Mouse (Mus musculus) ES-Bruce4 (cell line): Measurements from ENCODE around the gene Sdcbp2. TPM values are rescaled to one million over a fixed set of nuclear protein-coding genes. Genes with fewer than 3 reads are reported as not detected.

Experiments
- H3K27ac ChIP-seq: 2 replicates; pipeline ENCODE4 v1.5.1; 2012; ENCODE audit warnings: low read length, inconsistent platforms; ENCODE audit not compliant: insufficient read depth
- H3K27me3 ChIP-seq: 2 replicates; pipeline ENCODE4 v1.6.1; 2012; ENCODE audit warnings: mild to moderate bottlenecking, low read length, inconsistent platforms; ENCODE audit not compliant: control insufficient read depth, poor library complexity, insufficient read depth, severe bottlenecking
- H3K36me3 ChIP-seq: 2 replicates; pipeline ENCODE4 v1.6.1; 2012; ENCODE audit warnings: inconsistent platforms, mild to moderate bottlenecking, low read length, moderate library complexity; ENCODE audit not compliant: control insufficient read depth, poor library complexity, insufficient read depth, severe bottlenecking
- H3K4me1 ChIP-seq: one replicate; pipeline ENCODE4 v1.8.1; 2011; ENCODE audit warnings: low read length; ENCODE audit not compliant: control insufficient read depth, insufficient read depth
- H3K4me3 ChIP-seq: 2 replicates; pipeline ENCODE4 v1.5.1; 2011; ENCODE audit warnings: low read depth, mild to moderate bottlenecking, low read length
- H3K9ac ChIP-seq: 2 replicates; pipeline ENCODE4 v1.6.1; 2012; ENCODE audit warnings: low read depth, mild to moderate bottlenecking, inconsistent platforms; ENCODE audit not compliant: poor library complexity, severe bottlenecking
- H3K9me3 ChIP-seq: replicated peaks from 2 replicates; pipeline ENCODE4 v1.6.1; 2012; ENCODE audit warnings: mild to moderate bottlenecking, low read length, inconsistent platforms; ENCODE audit not compliant: control insufficient read depth, poor library complexity, insufficient read depth, severe bottlenecking
- CTCF ChIP-seq: IDR thresholded peaks from one replicate; pipeline ENCODE4 v1.8.1; 2011; ENCODE audit warnings: low read depth, low read length
- EP300 ChIP-seq: IDR thresholded peaks from 2 replicates; pipeline ENCODE4 v1.6.1; 2011; ENCODE audit warnings: low read depth, low read length; ENCODE audit not compliant: insufficient read depth
- POLR2A ChIP-seq: IDR thresholded peaks from one replicate; pipeline ENCODE4 v1.8.1; 2011; ENCODE audit warnings: low read length; ENCODE audit not compliant: insufficient read depth
- polyA plus RNA-seq: library from polyadenylated mRNA; stranded (reverse); fragments of >200 nt; gene quantifications from 2 replicates; pipeline ENCODE4 v1.2.4, GENCODE M21; 2011; ENCODE audit warnings: low read depth; ENCODE audit not compliant: missing spikeins, insufficient read depth, insufficient read length

The Sdcbp2 gene
- polyA plus RNA-seq, 1 experiment: 2.6 TPM

DNA sequence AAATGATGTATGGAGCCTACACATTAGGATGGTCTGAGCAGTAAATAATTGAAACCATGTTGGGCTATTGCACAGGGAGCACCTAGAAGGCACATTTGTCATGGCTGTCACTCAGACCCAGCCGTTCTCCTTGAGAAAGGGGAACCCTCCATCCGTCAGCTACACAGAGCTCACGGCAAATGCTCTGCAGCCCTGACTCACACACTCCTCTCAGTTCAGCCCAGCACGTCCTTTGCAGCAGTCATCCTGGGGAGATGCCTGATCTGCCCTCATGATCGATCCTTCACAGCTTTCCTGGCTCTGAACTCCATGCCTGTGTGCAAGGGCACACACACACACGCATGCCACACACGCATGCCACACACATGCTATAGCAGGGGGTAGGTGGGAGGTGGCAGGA is 56.9 kb downstream of the Sdcbp2 start:
- Histone ChIP-seq H3K4me1 (no peaks in the 10 kb centered on the region), H3K27me3 (peaks cover 6% of the 10 kb centered on the region), H3K4me3 (no peak overlapping the region), H3K27ac (no peak overlapping the region), H3K36me3 (no peaks in the 10 kb centered on the region), H3K9me3 (no peaks in the 10 kb centered on the region), H3K9ac (no peak overlapping the region)
- TF ChIP-seq POLR2A (no peak), EP300 (no peak), CTCF (no peak)

DNA sequence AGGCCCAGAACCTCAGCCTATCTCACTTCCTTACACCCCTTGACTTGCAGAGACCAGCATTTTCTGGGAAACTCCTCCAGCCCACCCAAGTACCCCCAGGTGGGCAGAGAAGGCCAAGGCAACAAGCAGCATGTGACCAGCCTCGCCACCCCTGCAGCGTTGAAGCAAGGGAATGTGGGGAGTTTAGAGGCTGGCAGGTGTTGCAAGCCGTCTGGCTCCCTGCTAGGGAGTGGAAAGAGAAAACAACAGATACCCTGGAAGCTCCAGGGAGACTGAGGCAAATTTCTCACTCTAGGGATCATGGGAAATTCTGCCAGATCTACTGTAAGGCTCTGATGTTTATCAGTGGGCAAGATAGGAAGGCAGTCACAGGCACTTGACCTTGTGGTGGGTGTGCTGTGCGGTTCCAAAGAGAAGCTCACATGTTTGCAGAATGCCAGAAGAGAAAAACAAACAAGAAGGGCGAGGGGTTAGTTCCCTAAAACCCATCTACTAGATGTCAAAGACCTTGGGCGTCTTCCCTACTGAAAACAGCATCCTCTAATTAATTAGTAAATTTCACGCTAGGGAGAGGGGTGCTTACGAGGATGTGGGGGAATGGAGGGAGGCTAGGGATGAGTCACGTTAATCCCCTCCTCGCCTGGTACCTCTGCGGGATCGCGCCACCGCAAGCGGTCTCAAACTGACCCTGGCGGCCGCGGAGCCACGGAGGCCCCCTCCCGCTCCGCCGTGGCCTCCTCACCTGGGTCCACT is 59.2 kb downstream of the Sdcbp2 start:
- no peak overlapping the region for H3K27ac ChIP-seq
- H3K9me3 ChIP-seq: no peaks in the 10 kb centered on the region
- no peaks in the 10 kb centered on the region for H3K4me1 ChIP-seq
- H3K4me3 ChIP-seq: peak overlapping the region; percentile 63
- peak overlapping the region; percentile 41; the same call in 1 of the 2 replicates for H3K9ac ChIP-seq
- no peaks in the 10 kb centered on the region for H3K36me3 ChIP-seq
- H3K27me3 ChIP-seq: peaks cover 6% of the 10 kb centered on the region
- no peak for TF ChIP-seq EP300
- no peak for TF ChIP-seq POLR2A
- no peak for TF ChIP-seq CTCF

DNA sequence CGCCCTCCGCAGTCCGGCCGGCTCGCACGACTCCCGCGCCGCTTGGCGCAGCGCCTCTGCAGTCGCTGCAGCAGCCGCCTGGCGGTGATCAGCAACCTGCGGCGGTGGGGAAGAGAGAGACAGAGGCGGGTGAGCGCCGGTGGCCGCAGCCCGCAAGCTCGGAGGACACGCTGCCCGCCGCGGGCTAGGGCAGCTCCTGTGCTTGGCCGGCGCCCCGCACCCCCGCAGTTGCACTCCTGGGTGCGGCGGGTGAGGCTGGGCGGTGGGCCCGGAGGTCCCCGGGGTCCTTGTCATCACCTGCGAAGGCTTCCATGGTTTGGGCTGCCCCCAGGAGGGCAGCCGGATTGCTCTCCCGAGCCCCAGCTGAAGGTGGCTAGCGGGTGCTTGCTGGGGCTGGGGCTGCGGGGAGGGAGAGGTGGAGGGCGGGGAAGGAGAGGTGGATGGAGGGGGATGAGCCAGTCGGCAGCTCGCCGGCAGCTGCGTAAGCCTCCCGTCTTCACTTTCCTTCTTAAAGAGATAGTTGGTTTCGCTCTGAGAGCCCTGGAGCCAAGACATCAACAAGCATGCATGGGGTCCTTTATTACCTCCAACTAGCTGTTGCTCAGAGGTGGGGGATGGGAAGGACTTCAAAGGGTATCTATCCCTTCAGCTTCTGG is 59.9 kb downstream of the Sdcbp2 start, which contains the start of gene Snph:
Gene Snph (minus strand): TSS at position 435 of the 656 bp plus-strand sequence.
- H3K9ac ChIP-seq: peak within 1 kb of the TSS; percentile 41; the same call in 1 of the 2 replicates
- peaks cover 6% of the 10 kb centered on the region for H3K27me3 ChIP-seq
- H3K4me3 ChIP-seq: peak within 1 kb of the TSS; percentile 63
- H3K27ac ChIP-seq: no peak within 1 kb of the TSS
- H3K4me1 ChIP-seq: no peaks in the 10 kb centered on the region
- H3K36me3 ChIP-seq: no peaks in the 10 kb centered on the region
- TF ChIP-seq CTCF (no peak), EP300 (no peak), POLR2A (no peak)
- no peaks in the 10 kb centered on the region for H3K9me3 ChIP-seq

DNA sequence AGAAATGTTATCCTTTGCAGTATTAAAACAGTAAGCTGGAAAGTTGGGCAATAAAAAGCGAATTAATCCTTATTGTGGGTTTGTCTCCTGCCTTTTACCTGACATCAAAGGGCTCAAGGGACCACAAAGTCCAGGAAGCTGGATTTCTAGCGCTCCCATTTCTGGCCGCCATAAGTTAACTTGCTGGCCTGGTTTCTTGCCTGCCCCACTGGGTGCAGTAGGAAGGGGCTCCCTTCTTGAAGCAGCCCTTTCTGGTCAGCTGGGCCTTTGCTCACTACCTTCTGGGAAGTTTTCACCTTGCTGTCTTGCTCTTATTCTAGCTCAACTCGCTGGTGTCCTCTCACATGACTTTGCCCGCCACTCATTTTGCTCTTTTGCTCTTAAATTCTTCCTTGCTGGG is 60.6 kb downstream of the Sdcbp2 start:
- H3K27me3 ChIP-seq: peaks cover 6% of the 10 kb centered on the region
- no peaks in the 10 kb centered on the region for H3K4me1 ChIP-seq
- H3K9me3 ChIP-seq: no peaks in the 10 kb centered on the region
- no peak overlapping the region for H3K9ac ChIP-seq
- no peak overlapping the region for H3K4me3 ChIP-seq
- H3K36me3 ChIP-seq: no peaks in the 10 kb centered on the region
- H3K27ac ChIP-seq: no peak overlapping the region
- TF ChIP-seq POLR2A (no peak), EP300 (no peak), CTCF (no peak)

GRCm38 (mm10) chr2:151634903-151635302 is 62.5 kb downstream of the Sdcbp2 start:
- no peaks in the 10 kb centered on the region for H3K4me1 ChIP-seq
- TF ChIP-seq POLR2A (no peak), CTCF (no peak), EP300 (no peak)
- no peak overlapping the region for H3K9ac ChIP-seq
- no peaks in the 10 kb centered on the region for H3K9me3 ChIP-seq
- peaks cover 6% of the 10 kb centered on the region for H3K27me3 ChIP-seq
- no peak overlapping the region for H3K27ac ChIP-seq
- H3K4me3 ChIP-seq: no peak overlapping the region
- no peaks in the 10 kb centered on the region for H3K36me3 ChIP-seq

DNA sequence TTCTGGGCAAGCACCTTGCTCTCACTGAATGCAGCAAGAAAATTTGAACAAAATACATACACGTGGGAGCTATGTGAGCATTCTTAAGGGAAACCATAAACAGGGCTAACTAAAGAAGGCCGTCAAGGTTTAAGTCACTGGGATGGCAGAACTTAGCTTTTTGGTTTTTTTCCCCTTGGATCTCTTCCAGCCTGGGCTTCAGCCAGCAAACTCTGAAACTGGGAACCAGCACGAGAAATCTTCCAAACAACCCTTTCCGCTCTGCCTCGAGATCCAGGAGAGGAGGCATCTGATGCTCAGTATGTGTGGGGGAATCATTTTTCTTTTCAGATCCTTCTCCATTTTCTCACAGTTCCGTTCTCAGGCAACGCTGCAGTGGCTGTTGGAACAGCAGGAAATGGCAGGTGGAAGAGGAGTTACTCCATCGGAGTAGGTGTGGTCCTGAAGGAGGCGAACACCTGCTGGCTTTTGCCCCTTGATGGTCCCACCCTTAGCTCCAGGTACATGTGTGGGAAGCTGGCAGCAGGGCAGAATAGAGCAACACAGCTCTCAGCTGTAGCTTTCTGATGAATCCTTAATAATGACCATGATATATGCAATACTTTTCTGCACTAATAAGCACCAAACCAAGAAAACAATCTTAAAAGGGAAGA is 63.1 kb downstream of the Sdcbp2 start:
- no peak overlapping the region for H3K27ac ChIP-seq
- H3K4me3 ChIP-seq: no peak overlapping the region
- H3K9me3 ChIP-seq: no peaks in the 10 kb centered on the region
- H3K27me3 ChIP-seq: peaks cover 6% of the 10 kb centered on the region
- H3K4me1 ChIP-seq: no peaks in the 10 kb centered on the region
- H3K36me3 ChIP-seq: no peaks in the 10 kb centered on the region
- TF ChIP-seq EP300 (no peak), CTCF (no peak), POLR2A (no peak)
- H3K9ac ChIP-seq: no peak overlapping the region
